Mouse (Mus musculus): ENCODE measurements around the gene Rgl1. TPM values are rescaled to one million over a fixed set of nuclear protein-coding genes. Genes with fewer than 3 reads are reported as not detected.
A peak's percentile ranks its signal among the peaks of the same experiment; 100 is the strongest.

Rgl1 gene
- total RNA-seq, 1 experiment = 1.3 TPM

- Histone ChIP-seq H3K9ac (ENCODE audit: insufficient read depth, low read depth, low read length, poor library complexity, severe bottlenecking) (no peak overlapping the region), H3K4me3 (ENCODE audit: insufficient read depth in 1 of 2, low read depth in 1 of 2, low read length in 2 of 2, poor library complexity in 1 of 2, severe bottlenecking in 1 of 2) (no peak overlapping the region), H3K27ac (ENCODE audit: insufficient read depth, low read depth, low read length, poor library complexity, severe bottlenecking) (no peak overlapping the region), H3K4me1 (ENCODE audit: control insufficient read depth in 2 of 2, insufficient read depth in 2 of 2, low read length in 2 of 2, poor library complexity in 1 of 2) (peaks cover 0 to 4% of the 10 kb centered on the region in 2 experiments; a peak in 1 of 4 replicates), H3K36me3 (ENCODE audit: control insufficient read depth, insufficient read depth, low read length, poor library complexity, severe bottlenecking) (no peaks in the 10 kb centered on the region), H3K9me3 (ENCODE audit: control insufficient read depth, insufficient read depth, low read depth, low read length) (no peaks in the 10 kb centered on the region)
- in situ Hi-C loops (cut with MboI; ENCODE audit: low sequenced_read_pairs in 2 of 2, unreplicated experiment in 2 of 2) = no loop called here
- DNase-seq (ENCODE audit: low read depth, low spot score) = peak; percentile 6
- TF ChIP-seq ZNF384 (IDR thresholded peaks at IDR 0.05; ENCODE audit: low read depth, low read length) = no peak
- TF ChIP-seq ZC3H11A (IDR thresholded peaks at IDR 0.05; ENCODE audit: borderline replicate concordance, low read depth, low read length) = no peak
- no peak for TF ChIP-seq MAFK (IDR thresholded peaks at IDR 0.05; ENCODE audit: insufficient read depth, low read depth, low read length)
- no peak for TF ChIP-seq CHD2 (IDR thresholded peaks at IDR 0.05; ENCODE audit: low read depth, low read length)
- TF ChIP-seq HCFC1 (IDR thresholded peaks at IDR 0.05; ENCODE audit: borderline replicate concordance, insufficient read depth, low read length) = no peak
Observed at GRCm38 (mm10) chr1:152687099-152687730, 78.9 kb downstream of the Rgl1 start.

GRCm38 (mm10) chr1:152685531-152685930 is 80.6 kb downstream of the Rgl1 start:
- H3K4me1 ChIP-seq (ENCODE audit: control insufficient read depth in 2 of 2, insufficient read depth in 2 of 2, low read length in 2 of 2, poor library complexity in 1 of 2) = peaks cover 0 to 4% of the 10 kb centered on the region in 2 experiments; a peak in 1 of 4 replicates
- TF ChIP-seq HCFC1 (IDR thresholded peaks at IDR 0.05; ENCODE audit: borderline replicate concordance, insufficient read depth, low read length) = no peak
- TF ChIP-seq CHD2 (IDR thresholded peaks at IDR 0.05; ENCODE audit: low read depth, low read length) = no peak
- TF ChIP-seq ZNF384 (IDR thresholded peaks at IDR 0.05; ENCODE audit: low read depth, low read length) = no peak
- no peak for TF ChIP-seq MAFK (IDR thresholded peaks at IDR 0.05; ENCODE audit: insufficient read depth, low read depth, low read length)
- TF ChIP-seq ZC3H11A (IDR thresholded peaks at IDR 0.05; ENCODE audit: borderline replicate concordance, low read depth, low read length) = no peak
- no peak overlapping the region for H3K27ac ChIP-seq (ENCODE audit: insufficient read depth, low read depth, low read length, poor library complexity, severe bottlenecking)
- no peaks in the 10 kb centered on the region for H3K36me3 ChIP-seq (ENCODE audit: control insufficient read depth, insufficient read depth, low read length, poor library complexity, severe bottlenecking)
- no peak overlapping the region for H3K4me3 ChIP-seq (ENCODE audit: insufficient read depth in 1 of 2, low read depth in 1 of 2, low read length in 2 of 2, poor library complexity in 1 of 2, severe bottlenecking in 1 of 2)
- no peak overlapping the region for H3K9ac ChIP-seq (ENCODE audit: insufficient read depth, low read depth, low read length, poor library complexity, severe bottlenecking)
- no peak for DNase-seq (ENCODE audit: low read depth, low spot score)
- in situ Hi-C loops (cut with MboI; ENCODE audit: low sequenced_read_pairs in 2 of 2, unreplicated experiment in 2 of 2) = no loop called here
- H3K9me3 ChIP-seq (ENCODE audit: control insufficient read depth, insufficient read depth, low read depth, low read length) = no peaks in the 10 kb centered on the region

GRCm38 (mm10) chr1:152682368-152683194 is 83.6 kb downstream of the Rgl1 start:
- in situ Hi-C loops (cut with MboI; ENCODE audit: low sequenced_read_pairs in 2 of 2, unreplicated experiment in 2 of 2) = no loop called here
- no peak overlapping the region for H3K9ac ChIP-seq (ENCODE audit: insufficient read depth, low read depth, low read length, poor library complexity, severe bottlenecking)
- H3K9me3 ChIP-seq (ENCODE audit: control insufficient read depth, insufficient read depth, low read depth, low read length) = no peaks in the 10 kb centered on the region
- no peak for TF ChIP-seq ZNF384 (IDR thresholded peaks at IDR 0.05; ENCODE audit: low read depth, low read length)
- TF ChIP-seq CHD2 (IDR thresholded peaks at IDR 0.05; ENCODE audit: low read depth, low read length) = no peak
- TF ChIP-seq ZC3H11A (IDR thresholded peaks at IDR 0.05; ENCODE audit: borderline replicate concordance, low read depth, low read length) = no peak
- TF ChIP-seq HCFC1 (IDR thresholded peaks at IDR 0.05; ENCODE audit: borderline replicate concordance, insufficient read depth, low read length) = no peak
- TF ChIP-seq MAFK (IDR thresholded peaks at IDR 0.05; ENCODE audit: insufficient read depth, low read depth, low read length) = no peak
- H3K27ac ChIP-seq (ENCODE audit: insufficient read depth, low read depth, low read length, poor library complexity, severe bottlenecking) = no peak overlapping the region
- H3K36me3 ChIP-seq (ENCODE audit: control insufficient read depth, insufficient read depth, low read length, poor library complexity, severe bottlenecking) = no peaks in the 10 kb centered on the region
- H3K4me3 ChIP-seq (ENCODE audit: insufficient read depth in 1 of 2, low read depth in 1 of 2, low read length in 2 of 2, poor library complexity in 1 of 2, severe bottlenecking in 1 of 2) = no peak overlapping the region
- peaks cover 0 to 4% of the 10 kb centered on the region in 2 experiments; a peak in 1 of 4 replicates for H3K4me1 ChIP-seq (ENCODE audit: control insufficient read depth in 2 of 2, insufficient read depth in 2 of 2, low read length in 2 of 2, poor library complexity in 1 of 2)
- no peak for DNase-seq (ENCODE audit: low read depth, low spot score)

GRCm38 (mm10) chr1:152681676-152682367 is 84.3 kb downstream of the Rgl1 start:
- Histone ChIP-seq H3K36me3 (ENCODE audit: control insufficient read depth, insufficient read depth, low read length, poor library complexity, severe bottlenecking) (no peaks in the 10 kb centered on the region), H3K4me3 (ENCODE audit: insufficient read depth in 1 of 2, low read depth in 1 of 2, low read length in 2 of 2, poor library complexity in 1 of 2, severe bottlenecking in 1 of 2) (no peak overlapping the region), H3K9ac (ENCODE audit: insufficient read depth, low read depth, low read length, poor library complexity, severe bottlenecking) (no peak overlapping the region), H3K4me1 (ENCODE audit: control insufficient read depth in 2 of 2, insufficient read depth in 2 of 2, low read length in 2 of 2, poor library complexity in 1 of 2) (no peaks in the 10 kb centered on the region), H3K9me3 (ENCODE audit: control insufficient read depth, insufficient read depth, low read depth, low read length) (no peaks in the 10 kb centered on the region), H3K27ac (ENCODE audit: insufficient read depth, low read depth, low read length, poor library complexity, severe bottlenecking) (no peak overlapping the region; the same call in 1 of the 2 replicates)
- in situ Hi-C loops (cut with MboI; ENCODE audit: low sequenced_read_pairs in 2 of 2, unreplicated experiment in 2 of 2) = no loop called here
- no peak for DNase-seq (ENCODE audit: low read depth, low spot score)
- TF ChIP-seq MAFK (IDR thresholded peaks at IDR 0.05; ENCODE audit: insufficient read depth, low read depth, low read length) = no peak
- no peak for TF ChIP-seq CHD2 (IDR thresholded peaks at IDR 0.05; ENCODE audit: low read depth, low read length)
- TF ChIP-seq ZC3H11A (IDR thresholded peaks at IDR 0.05; ENCODE audit: borderline replicate concordance, low read depth, low read length) = no peak
- no peak for TF ChIP-seq HCFC1 (IDR thresholded peaks at IDR 0.05; ENCODE audit: borderline replicate concordance, insufficient read depth, low read length)
- no peak for TF ChIP-seq ZNF384 (IDR thresholded peaks at IDR 0.05; ENCODE audit: low read depth, low read length)

All from ES-E14 (cell line).